Mouse (Mus musculus): ENCODE measurements at regions not wholly inside any gene's neighbourhood (a gene's known extent, or its start where the extent isn't known, plus 50 kb on each side); places are given as distances from the start of the nearest gene placed in this dataset.

GRCm38 (mm10) chr10:97248522-97248921, 230.9 kb upstream of the Dcn start:
- TF ChIP-seq POLR2A (IDR thresholded peaks at IDR 0.05; ENCODE audit: low read depth, low read length): no peak
- no peak for TF ChIP-seq CTCF (conservative IDR thresholded peaks at IDR 0.05; ENCODE audit: insufficient read depth, insufficient read length, low read depth, low read length)

Measured in kidney, adult 2 months (tissue).